Mouse (Mus musculus): ENCODE results near the gene Gm19426.

The Gm19426 gene

GRCm38 (mm10) chr2:84743561-84743960, at the start of gene Gm19426:
Gm19426 (minus strand) TSS chr2:84743655.
- peak; percentile 63 for DNase-seq (ENCODE audit: low read depth)

- DNase-seq (ENCODE audit: low read depth) = no peak
These were observed 49.7 kb upstream of the Gm19426 start for GRCm38 (mm10) chr2:84793154-84793553.

GRCm38 (mm10) chr2:84792516-84792915, 49.1 kb upstream of the Gm19426 start:
- no peak for DNase-seq (ENCODE audit: low read depth)

GRCm38 (mm10) chr2:84790418-84790817, 47.0 kb upstream of the Gm19426 start:
- DNase-seq (ENCODE audit: low read depth) = no peak

GRCm38 (mm10) chr2:84788316-84788715, 44.9 kb upstream of the Gm19426 start:
- no peak for DNase-seq (ENCODE audit: low read depth)

GRCm38 (mm10) chr2:84783840-84784566, 40.5 kb upstream of the Gm19426 start:
- DNase-seq (ENCODE audit: low read depth) = no peak

GRCm38 (mm10) chr2:84783315-84783714, 39.9 kb upstream of the Gm19426 start:
- no peak for DNase-seq (ENCODE audit: low read depth)

GRCm38 (mm10) chr2:84779210-84779609, 35.8 kb upstream of the Gm19426 start:
- DNase-seq (ENCODE audit: low read depth) = no peak

- DNase-seq (ENCODE audit: low read depth) = no peak
These were observed 34.3 kb upstream of the Gm19426 start for GRCm38 (mm10) chr2:84777706-84778105.

- no peak for DNase-seq (ENCODE audit: low read depth)
These were observed 32.2 kb upstream of the Gm19426 start for GRCm38 (mm10) chr2:84775665-84776064.

GRCm38 (mm10) chr2:84775241-84775640, 31.8 kb upstream of the Gm19426 start, which contains the start of gene Serping1:
Serping1 (minus strand) TSS chr2:84775444.
- no peak for DNase-seq (ENCODE audit: low read depth)

GRCm38 (mm10) chr2:84774751-84775150, 31.3 kb upstream of the Gm19426 start:
- peak; percentile 21 for DNase-seq (ENCODE audit: low read depth)

- no peak for DNase-seq (ENCODE audit: low read depth)
These were observed 29.7 kb upstream of the Gm19426 start for GRCm38 (mm10) chr2:84773195-84773594.

GRCm38 (mm10) chr2:84772454-84772853, 29.0 kb upstream of the Gm19426 start:
- no peak for DNase-seq (ENCODE audit: low read depth)

- no peak for DNase-seq (ENCODE audit: low read depth)
These were observed 27.0 kb upstream of the Gm19426 start for GRCm38 (mm10) chr2:84770501-84770900.

GRCm38 (mm10) chr2:84762818-84763217, 19.4 kb upstream of the Gm19426 start:
- DNase-seq (ENCODE audit: low read depth) = no peak

GRCm38 (mm10) chr2:84762295-84762694, 18.8 kb upstream of the Gm19426 start:
- DNase-seq (ENCODE audit: low read depth) = no peak

- no peak for DNase-seq (ENCODE audit: low read depth)
These were observed 18.4 kb upstream of the Gm19426 start for GRCm38 (mm10) chr2:84761840-84762239.

- DNase-seq (ENCODE audit: low read depth) = no peak
These were observed 17.9 kb upstream of the Gm19426 start for GRCm38 (mm10) chr2:84761309-84761708.

- DNase-seq (ENCODE audit: low read depth) = no peak
These were observed 17.3 kb upstream of the Gm19426 start for GRCm38 (mm10) chr2:84760777-84761176.

GRCm38 (mm10) chr2:84758542-84759127, 15.2 kb upstream of the Gm19426 start:
- DNase-seq (ENCODE audit: low read depth) = no peak

- no peak for DNase-seq (ENCODE audit: low read depth)
These were observed 13.7 kb upstream of the Gm19426 start for GRCm38 (mm10) chr2:84757026-84757682.

GRCm38 (mm10) chr2:84756245-84756644, 12.8 kb upstream of the Gm19426 start:
- DNase-seq (ENCODE audit: low read depth) = no peak

All from fibroblast of lung, adult 2 months (primary cell).